Mouse (Mus musculus) c-Kit-positive CD71-positive TER-119-negative erythroid progenitor cells, embryonic 14.5 days (primary cell): Measurements from ENCODE around the gene Zfp286.

ENCODE experiments used
- DNase-seq: peaks from one replicate; pipeline ENCODE4 v3.0.0-alpha.2; 2013; ENCODE audit warnings: low read depth

Gene Zfp286

GRCm38 (mm10) chr11:62706141-62706540, 83.1 kb downstream of the Zfp286 start:
- no peak for DNase-seq
